Mouse (Mus musculus): ENCODE data around the gene Abcg8.

Abcg8 gene

DNA sequence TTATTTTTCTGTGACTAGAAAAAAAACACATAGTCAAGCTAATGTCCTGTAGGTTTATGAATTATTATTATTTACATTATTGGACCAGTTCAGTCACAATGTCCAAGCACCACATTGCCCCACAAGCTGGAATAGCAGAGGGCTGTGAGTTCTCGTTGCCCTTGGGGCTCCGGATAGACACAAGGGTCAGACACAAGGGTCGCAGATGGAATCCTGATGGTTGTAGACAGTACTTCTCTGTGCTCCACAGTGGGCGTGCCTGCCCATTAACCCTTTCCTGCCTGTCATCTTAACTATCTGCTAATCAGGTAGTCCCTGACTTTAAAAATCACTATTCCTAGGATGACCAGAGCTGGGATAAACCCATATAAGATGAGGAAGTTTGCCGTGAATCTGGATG, 17.9 kb upstream of the Abcg8 start:
- in situ Hi-C loops (cut with MboI, MseI) = no loop called here

DNA sequence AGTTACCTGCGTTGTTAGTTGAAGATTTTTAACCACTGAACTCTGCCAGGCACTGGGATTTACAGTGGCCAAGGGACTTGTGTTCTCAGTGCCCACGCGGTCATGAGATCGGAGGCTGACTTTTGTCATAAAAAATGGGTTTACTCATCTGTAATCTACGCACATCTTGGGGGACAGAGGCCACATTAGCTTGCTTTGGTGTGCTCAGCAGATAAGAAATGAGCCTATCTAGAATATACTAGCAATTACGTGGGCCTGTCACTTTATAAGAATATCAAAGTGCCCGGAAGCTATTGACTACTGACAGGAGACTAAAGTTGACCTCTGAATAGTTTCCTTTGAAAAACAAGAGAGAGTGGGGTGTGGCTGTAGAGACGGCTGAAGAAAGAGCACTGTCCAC, 17.2 kb upstream of the Abcg8 start:
- in situ Hi-C loops (cut with MboI, MseI) = no loop called here

DNA sequence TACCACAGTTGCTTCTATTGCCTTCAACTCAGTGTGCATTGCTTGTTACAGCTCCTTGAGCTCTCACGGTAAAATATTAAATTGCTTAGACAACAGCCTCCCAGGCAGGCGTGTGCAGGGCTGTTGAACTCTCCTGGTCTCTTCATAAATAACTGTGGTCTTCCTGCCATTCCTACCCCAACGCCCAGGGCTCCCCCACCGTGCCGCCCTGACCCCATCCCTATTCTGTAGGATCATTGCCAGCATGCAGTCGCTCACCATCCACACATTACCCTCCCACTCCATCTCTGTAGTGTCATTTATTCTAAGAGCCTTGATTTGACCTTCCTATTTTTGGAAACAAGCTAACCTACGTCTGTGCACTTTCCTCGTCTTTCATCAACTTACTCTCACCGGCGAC, 11.0 kb upstream of the Abcg8 start:
- in situ Hi-C loops (cut with MboI, MseI) = no loop called here

DNA sequence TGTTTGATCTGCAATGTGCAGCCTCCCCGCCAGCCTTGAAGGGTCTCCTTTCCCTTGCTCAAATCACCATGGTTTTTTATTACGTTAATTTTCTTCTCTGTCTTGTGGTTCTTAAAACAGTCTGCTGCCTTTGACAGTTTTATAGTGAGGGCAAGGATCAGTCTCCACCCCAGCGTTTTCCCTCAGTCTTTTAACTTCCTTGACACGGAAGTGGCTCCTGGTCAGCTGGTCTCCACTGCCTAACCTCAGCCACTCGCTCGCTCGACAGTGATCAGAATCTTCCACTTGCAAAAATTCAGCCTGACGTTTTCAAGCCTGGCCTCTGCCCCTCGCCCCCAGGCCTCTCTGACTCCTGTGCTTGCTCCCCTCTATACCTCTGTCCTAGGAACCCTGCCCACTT, 10.4 kb upstream of the Abcg8 start:
- in situ Hi-C loops (cut with MboI, MseI) = no loop called here

DNA sequence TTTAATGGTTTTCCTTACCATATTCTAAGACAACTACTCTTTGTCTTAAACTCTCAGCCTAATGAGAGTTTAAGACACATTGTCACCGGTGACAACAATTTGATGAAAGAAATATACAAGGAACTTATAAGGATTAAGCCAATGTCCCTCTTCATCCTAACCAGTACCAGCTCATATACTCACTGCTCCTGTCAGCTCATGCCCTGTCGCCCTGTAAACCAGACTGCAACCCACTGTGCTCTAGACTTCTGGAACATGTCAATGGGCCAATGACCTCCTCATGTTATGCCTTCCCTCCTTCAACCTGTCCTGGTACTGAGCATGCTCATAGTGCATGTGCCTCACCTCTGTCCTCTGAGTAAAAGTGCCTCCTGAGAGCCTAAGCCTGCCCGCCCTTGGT, 8.3 kb upstream of the Abcg8 start:
- in situ Hi-C loops (cut with MboI, MseI) = no loop called here

DNA sequence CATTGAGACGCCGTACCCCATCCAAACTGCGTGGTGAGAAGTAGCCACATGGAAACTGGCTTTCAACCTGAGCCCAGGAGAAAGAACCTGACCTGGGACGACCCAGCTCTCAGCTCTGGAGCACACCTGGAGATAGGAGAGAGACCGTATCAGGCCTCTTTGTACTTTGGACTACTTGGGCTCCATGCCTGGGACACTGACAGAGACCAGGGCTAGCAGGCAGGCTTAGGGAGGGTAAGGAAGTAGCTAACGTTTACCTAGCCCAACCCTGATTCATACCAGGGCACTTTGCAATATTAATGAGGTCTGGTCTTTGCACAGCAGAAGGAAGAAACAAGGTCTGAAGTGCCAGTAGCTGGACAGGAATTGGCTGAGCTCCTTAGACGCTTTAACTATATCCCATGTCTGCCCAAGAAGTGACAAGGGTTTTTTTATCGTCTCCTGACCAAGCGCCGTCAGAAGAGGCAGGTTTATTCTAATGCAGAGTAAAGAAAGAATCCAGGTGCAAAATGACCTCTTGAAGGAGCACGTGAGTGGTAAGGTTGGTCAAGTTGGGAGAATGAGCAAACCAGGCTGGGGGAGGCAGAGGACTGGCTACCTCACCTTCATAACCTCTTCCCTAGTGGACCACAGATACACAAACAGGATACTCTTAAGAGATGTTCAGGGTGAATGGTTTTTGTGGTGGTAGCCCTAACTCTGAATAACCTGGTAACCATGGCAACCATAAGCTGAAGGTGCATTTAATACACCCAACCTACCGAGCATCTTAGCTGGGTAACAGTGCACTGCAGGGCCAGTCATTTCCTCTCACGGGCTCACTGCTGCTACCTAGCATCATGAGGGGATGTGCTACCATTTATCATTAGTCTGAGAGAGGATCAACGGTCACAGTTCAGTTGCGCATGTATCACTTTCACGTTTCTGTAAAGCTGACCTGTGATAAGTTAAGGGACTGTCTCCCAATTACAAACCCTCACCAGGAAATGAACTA, 3.4 kb upstream of the Abcg8 start:
- in situ Hi-C loops (cut with MboI, MseI) = no loop called here

DNA sequence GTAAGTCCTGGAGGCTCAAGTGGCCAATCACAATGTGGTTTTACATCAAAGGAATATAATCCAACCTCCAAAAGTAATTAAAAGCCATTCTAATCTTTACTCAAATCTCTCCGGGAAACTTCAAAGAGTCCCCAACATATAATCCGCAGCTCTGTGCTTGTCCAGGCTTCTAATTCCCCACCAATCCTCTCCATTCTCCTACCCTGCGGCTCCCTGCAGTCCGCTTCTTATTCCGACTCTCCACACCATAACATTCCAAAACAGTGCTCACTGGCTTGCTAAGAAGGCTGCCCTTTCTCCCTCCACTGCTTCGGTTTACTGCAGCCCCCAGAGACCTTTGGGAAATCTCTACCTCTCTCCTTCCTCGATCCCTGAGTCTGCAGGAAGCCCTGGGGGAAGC, 2.1 kb upstream of the Abcg8 start:
- in situ Hi-C loops (cut with MboI, MseI) = no loop called here

- in situ Hi-C loops (cut with MboI, MseI) = no loop called here
Observed at GRCm38 (mm10) chr17:84675204-84675603, 898 bp upstream of the Abcg8 start.

GRCm38 (mm10) chr17:84677595-84677994, 1.5 kb downstream of the Abcg8 start:
- in situ Hi-C loops (cut with MboI, MseI) = no loop called here

- in situ Hi-C loops (cut with MboI, MseI) = loop anchor here in 1 of 2 experiments (10.0 kb wide), 1 partner anchor 1223 kb away; no protein-coding TSS in a partner anchor
Observed at GRCm38 (mm10) chr17:84681670-84682069, 5.6 kb downstream of the Abcg8 start.

- in situ Hi-C loops (cut with MboI, MseI) = loop anchor here in 1 of 2 experiments (10.0 kb wide), 1 partner anchor 1222 kb away; no protein-coding TSS in a partner anchor
Observed at GRCm38 (mm10) chr17:84682734-84683717, 6.9 kb downstream of the Abcg8 start, which contains the start of gene Abcg5. Gene Abcg5, minus strand, starts transcription at chr17:84683011.

DNA sequence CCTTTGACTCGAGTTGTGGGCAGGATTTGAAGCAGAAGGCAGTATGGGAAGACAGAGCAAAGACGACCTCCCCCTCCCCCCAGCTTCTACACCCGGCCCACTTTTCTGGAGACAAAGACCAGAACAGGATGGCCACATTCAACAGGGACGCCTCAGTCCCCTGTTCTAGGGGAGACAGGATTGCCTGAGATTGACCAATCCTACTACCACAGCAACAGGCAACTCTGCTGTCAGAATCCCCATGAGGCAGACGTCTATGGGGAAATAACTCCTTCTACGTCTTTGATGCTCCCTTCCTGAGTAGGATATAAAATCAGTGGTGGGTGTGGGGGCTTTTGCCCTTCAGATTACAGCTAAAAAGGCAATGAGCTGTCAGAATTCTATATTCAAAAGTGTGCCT, 8.2 kb downstream of the Abcg8 start:
- in situ Hi-C loops (cut with MboI, MseI) = loop anchor here in 1 of 2 experiments (10.0 kb wide), 1 partner anchor 1221 kb away; no protein-coding TSS in a partner anchor

GRCm38 (mm10) chr17:84685286-84685685, 9.2 kb downstream of the Abcg8 start:
- in situ Hi-C loops (cut with MboI, MseI) = loop anchor here in 1 of 2 experiments (5.0 to 10.0 kb wide), 2 partner anchors 33 to 1220 kb away; no protein-coding TSS in a partner anchor

- in situ Hi-C loops (cut with MboI, MseI) = loop anchor here in 1 of 2 experiments (5.0 to 10.0 kb wide), 2 partner anchors 36 to 1217 kb away; no protein-coding TSS in a partner anchor
Observed at GRCm38 (mm10) chr17:84687994-84688393, 11.9 kb downstream of the Abcg8 start.

- in situ Hi-C loops (cut with MboI, MseI) = loop anchor here in 1 of 2 experiments (5.0 to 10.0 kb wide), 2 partner anchors 37 to 1216 kb away; no protein-coding TSS in a partner anchor
Observed at GRCm38 (mm10) chr17:84688834-84689233, 12.7 kb downstream of the Abcg8 start.

- in situ Hi-C loops (cut with MboI, MseI) = loop anchor here in 1 of 2 experiments (5.0 to 10.0 kb wide), 2 partner anchors 37 to 1215 kb away; no protein-coding TSS in a partner anchor
Observed at GRCm38 (mm10) chr17:84689316-84689715, 13.2 kb downstream of the Abcg8 start.

- in situ Hi-C loops (cut with MboI, MseI) = loop anchor here in 1 of 2 experiments (10.0 kb wide), 1 partner anchor 1305 kb away; no protein-coding TSS in a partner anchor
Observed at GRCm38 (mm10) chr17:84690111-84690510, 14.0 kb downstream of the Abcg8 start.

DNA sequence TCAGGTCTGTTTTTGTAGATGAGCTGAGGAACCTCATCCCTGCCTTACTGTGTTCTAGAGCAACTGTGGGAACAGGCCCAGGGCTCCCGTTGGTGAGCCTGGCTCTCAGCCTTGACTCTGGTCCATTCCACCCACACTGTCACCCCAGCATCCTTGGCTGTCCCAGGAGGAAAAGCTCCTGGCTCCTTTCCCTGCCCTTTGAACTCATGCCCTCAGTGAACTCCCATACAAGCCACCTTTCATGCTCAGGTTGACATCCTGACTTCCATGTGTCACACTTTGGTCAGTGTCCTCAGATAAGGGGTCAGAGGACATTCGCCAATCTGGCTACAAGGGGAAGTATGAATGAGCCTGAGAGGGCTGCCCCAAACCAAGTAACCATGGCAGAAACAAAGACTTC, 17.6 kb downstream of the Abcg8 start:
- in situ Hi-C loops (cut with MboI, MseI) = loop anchor here in 1 of 2 experiments (10.0 kb wide), 1 partner anchor 1309 kb away; no protein-coding TSS in a partner anchor

GRCm38 (mm10) chr17:84696537-84696936, 20.4 kb downstream of the Abcg8 start:
- in situ Hi-C loops (cut with MboI, MseI) = loop anchor here in 1 of 2 experiments (10.0 kb wide), 1 partner anchor 1312 kb away; no protein-coding TSS in a partner anchor

DNA sequence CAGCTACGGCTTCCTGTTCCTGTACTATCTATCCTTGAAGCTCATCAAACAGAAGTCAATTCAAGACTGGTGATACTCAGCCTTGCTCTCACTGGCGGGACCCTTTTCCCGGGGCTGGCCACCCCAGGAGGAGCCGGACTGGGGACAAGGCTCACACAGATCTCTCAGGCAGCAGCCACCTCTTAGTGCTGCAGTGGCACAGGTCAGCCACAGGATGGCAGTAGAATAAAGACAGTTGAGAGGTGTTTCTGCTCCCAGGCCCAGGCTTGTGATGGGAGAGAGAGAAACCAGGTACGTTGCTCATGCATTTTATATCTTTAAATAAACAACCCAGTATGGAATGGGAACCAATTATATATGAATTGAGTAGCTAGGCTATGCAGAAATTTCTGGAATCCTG, 22.6 kb downstream of the Abcg8 start:
- in situ Hi-C loops (cut with MboI, MseI) = loop anchor here in 1 of 2 experiments (10.0 kb wide), 1 partner anchor 1314 kb away; no protein-coding TSS in a partner anchor

GRCm38 (mm10) chr17:84707407-84707806, 31.3 kb downstream of the Abcg8 start:
- in situ Hi-C loops (cut with MboI, MseI) = no loop called here
